Mouse (Mus musculus): ENCODE measurements at regions not wholly inside any gene's neighbourhood (a gene's known extent, or its start where the extent isn't known, plus 50 kb on each side); places are given as distances from the start of the nearest gene placed in this dataset.

GRCm38 (mm10) chr7:128843576-128843975 is 98.8 kb downstream of the Sec23ip start:
- TF ChIP-seq CTCF (IDR thresholded peaks at IDR 0.05; ENCODE audit: low read depth, low read length): no peak
- TF ChIP-seq TAL1 (conservative IDR thresholded peaks at IDR 0.05; ENCODE audit: low read depth, low read length): no peak
- TF ChIP-seq POLR2AphosphoS5 (IDR thresholded peaks at IDR 0.05; ENCODE audit: insufficient replicate concordance, low read depth, low read length): no peak
